Mouse (Mus musculus) intestine, embryonic 14.5 days (tissue): Measurements from ENCODE around the gene Cenpn. TPM values are rescaled to one million over a fixed set of nuclear protein-coding genes. Genes with fewer than 3 reads are reported as not detected.
A peak's percentile ranks its signal among the peaks of the same experiment; 100 is the strongest.

Experiments used
- ATAC-seq: fragments of 200-750 bp; cut with Nextera tagmentation; replicated peaks from 2 replicates; pipeline ENCODE4 v1.8.0; 2017; ENCODE audit warnings: low read depth, moderate number of reproducible peaks, moderate TSS enrichment, moderate library complexity; ENCODE audit not compliant: low FRiP score, low TSS enrichment
- DNase-seq: peaks from one replicate; pipeline ENCODE4 v3.0.0-alpha.2; 2018; ENCODE audit warnings: low spot score
- H3K27ac ChIP-seq: fragments of 300-500 bp; sonication (generic); 2 replicates; pipeline ENCODE4 v1.5.1; 2014; ENCODE audit warnings: low read depth, mild to moderate bottlenecking, control low read depth
- H3K27me3 ChIP-seq: fragments of 300-500 bp; sonication (generic); replicated peaks from 2 replicates; pipeline ENCODE4 v1.6.1; 2014; ENCODE audit warnings: low read length, control low read depth; ENCODE audit not compliant: control insufficient read depth, insufficient read depth
- H3K36me3 ChIP-seq: fragments of 300-500 bp; sonication (generic); 2 replicates; pipeline ENCODE4 v1.6.1; 2014; ENCODE audit warnings: low read length, control low read depth; ENCODE audit not compliant: control insufficient read depth, insufficient read depth
- H3K4me1 ChIP-seq: fragments of 300-500 bp; sonication (generic); replicated peaks from 2 replicates; pipeline ENCODE4 v1.6.1; 2014; ENCODE audit warnings: low read length, control low read depth, mixed read lengths; ENCODE audit not compliant: control insufficient read depth, insufficient read depth
- H3K4me2 ChIP-seq: fragments of 300-500 bp; sonication (generic); 2 replicates; pipeline ENCODE4 v1.6.1; 2014; ENCODE audit warnings: low read length
- H3K4me3 ChIP-seq: fragments of 300-500 bp; sonication (generic); 2 replicates; pipeline ENCODE4 v1.5.1; 2014; ENCODE audit warnings: low read depth, low read length, control low read depth, mixed read lengths
- H3K9ac ChIP-seq: fragments of 300-500 bp; sonication (generic); 2 replicates; pipeline ENCODE4 v1.6.1; 2014; ENCODE audit warnings: mild to moderate bottlenecking, low read length
- H3K9me3 ChIP-seq: fragments of 300-500 bp; sonication (generic); 2 replicates; pipeline ENCODE4 v1.6.1; 2016; ENCODE audit warnings: low read length, control low read depth; ENCODE audit not compliant: control insufficient read depth
- WGBS: fragments of 180-500 bp; shearing (Covaris S2); extraction: QIAGEN DNeasy Blood & Tissue Kit; methylation state at CpG from one replicate; pipeline ENCODE4 v1.1.7; 2014; 5-methylcytosine and 5-hydroxymethylcytosine counted together
- polyA plus RNA-seq: library from polyadenylated mRNA; unstranded; fragments of >200 nt; fragmentation: Nextera tagmentation; extraction: Ambion mirVana; gene quantifications from 2 replicates; pipeline ENCODE4 v1.2.1, GENCODE M21; 2014

The Cenpn gene
- polyA plus RNA-seq, 1 experiment from 2014 or later: 38.4 TPM

DNA sequence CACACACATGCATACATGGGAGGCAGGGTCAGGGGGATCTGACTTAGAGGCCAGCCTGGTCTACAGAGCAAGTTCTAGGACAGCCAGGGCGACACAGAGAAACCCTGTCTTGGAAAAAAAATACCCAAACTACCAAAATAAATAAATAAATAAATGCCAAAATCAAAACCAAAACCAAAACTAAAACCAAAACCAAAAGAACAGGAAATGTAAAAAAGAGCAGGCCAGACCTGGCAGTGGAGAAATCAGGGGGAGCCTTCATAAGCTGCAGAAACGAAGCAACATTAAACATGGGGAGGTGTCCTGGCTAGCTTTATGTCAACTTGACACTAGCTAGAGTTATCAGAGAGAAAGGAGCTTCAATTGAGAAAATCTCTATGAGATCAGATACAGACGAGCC, 29.4 kb upstream of the Cenpn start:
- Histone ChIP-seq H3K9ac (no peak overlapping the region), H3K4me1 (no peaks in the 10 kb centered on the region), H3K27me3 (no peaks in the 10 kb centered on the region), H3K4me3 (no peak overlapping the region), H3K4me2 (no peak overlapping the region), H3K27ac (no peak overlapping the region), H3K36me3 (peaks cover 23% of the 10 kb centered on the region), H3K9me3 (0 out of 2 replicates have a peak, but pooled peaks cover 4% of the 10 kb centered on the region)
- WGBS: 85% methylated on average over 3 of the region's 3 CpGs
- ATAC-seq (no peak), DNase-seq (no peak)

DNA sequence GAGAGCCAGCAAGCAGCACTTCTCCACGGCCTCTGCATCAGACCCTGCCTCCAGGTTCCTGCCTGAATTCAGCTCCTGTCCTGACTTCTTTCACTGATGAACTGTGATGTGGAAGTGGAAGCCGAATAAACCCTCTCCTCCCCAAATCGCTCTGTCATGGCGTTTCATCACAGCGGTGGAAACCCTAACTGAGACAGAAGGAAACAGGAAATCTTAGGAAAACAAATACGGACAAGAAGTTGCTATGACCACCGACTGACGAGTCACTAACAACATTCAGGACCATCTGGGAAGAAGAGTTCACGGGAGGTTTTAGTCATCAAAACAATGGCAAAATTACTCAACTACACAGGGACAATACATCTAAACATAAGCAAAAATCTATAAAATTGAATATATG, 28.9 kb upstream of the Cenpn start:
- no peak overlapping the region for H3K4me3 ChIP-seq
- H3K27ac ChIP-seq: no peak overlapping the region
- DNase-seq: no peak
- no peak overlapping the region for H3K4me2 ChIP-seq
- ATAC-seq: no peak
- no peak overlapping the region for H3K9ac ChIP-seq
- WGBS: 72% methylated on average over 9 of the region's 9 CpGs
- no peaks in the 10 kb centered on the region for H3K27me3 ChIP-seq
- peaks cover 23% of the 10 kb centered on the region for H3K36me3 ChIP-seq
- H3K9me3 ChIP-seq: 0 out of 2 replicates have a peak, but pooled peaks cover 4% of the 10 kb centered on the region
- H3K4me1 ChIP-seq: no peaks in the 10 kb centered on the region

DNA sequence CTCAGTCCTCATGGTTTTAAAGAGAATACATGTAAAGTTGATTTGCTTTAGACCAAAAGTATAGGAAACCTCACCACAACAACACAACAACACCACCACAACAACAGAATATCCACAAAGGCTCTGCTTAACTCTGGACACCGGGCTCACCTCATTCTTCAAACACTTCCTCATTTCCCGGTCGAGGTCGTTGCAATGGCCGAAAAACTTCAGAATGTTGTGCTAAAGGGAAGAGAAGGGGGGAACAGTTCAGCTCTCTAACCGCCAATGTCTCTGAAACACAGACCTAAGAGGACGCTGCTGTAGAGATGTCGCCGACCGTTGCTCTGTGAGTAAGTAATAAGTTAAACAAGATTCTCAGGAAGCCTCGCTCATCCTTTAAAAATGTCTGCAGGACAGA, 27.6 kb upstream of the Cenpn start:
- Histone ChIP-seq H3K27ac (no peak overlapping the region), H3K9ac (no peak overlapping the region), H3K4me2 (no peak overlapping the region), H3K4me1 (no peaks in the 10 kb centered on the region), H3K36me3 (peaks cover 13% of the 10 kb centered on the region), H3K4me3 (no peak overlapping the region), H3K27me3 (no peaks in the 10 kb centered on the region), H3K9me3 (0 out of 2 replicates have a peak, but pooled peaks cover 4% of the 10 kb centered on the region)
- ATAC-seq (no peak), DNase-seq (no peak)
- WGBS: 66% methylated on average over 11 of the region's 11 CpGs

DNA sequence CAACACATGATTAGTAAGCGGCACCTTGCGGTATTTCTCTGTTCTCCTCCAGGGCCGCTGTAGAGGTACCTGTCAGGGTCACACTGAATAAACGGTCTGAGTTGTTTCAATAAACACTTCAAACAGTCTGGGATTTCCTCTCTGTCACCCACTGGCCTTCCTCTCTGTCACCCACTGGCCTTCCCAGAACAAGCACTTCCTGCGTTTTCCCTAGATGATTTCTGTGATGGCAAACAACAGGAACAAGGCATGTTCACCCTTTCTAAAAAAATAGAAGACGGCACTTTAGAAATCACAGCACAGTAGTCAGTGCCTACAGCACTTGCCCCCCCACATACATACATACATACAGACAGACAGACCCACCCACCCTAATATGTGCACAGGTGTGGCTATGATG, 26.0 kb upstream of the Cenpn start:
- Histone ChIP-seq H3K4me3 (no peak overlapping the region), H3K4me1 (no peaks in the 10 kb centered on the region), H3K27me3 (no peaks in the 10 kb centered on the region), H3K4me2 (no peak overlapping the region), H3K9me3 (0 out of 2 replicates have a peak, but pooled peaks cover 4% of the 10 kb centered on the region), H3K9ac (no peak overlapping the region), H3K36me3 (0 out of 2 replicates have a peak, but pooled peaks cover 6% of the 10 kb centered on the region), H3K27ac (no peak overlapping the region)
- DNase-seq: no peak
- 83% methylated on average over 6 of the region's 6 CpGs for WGBS
- no peak for ATAC-seq

DNA sequence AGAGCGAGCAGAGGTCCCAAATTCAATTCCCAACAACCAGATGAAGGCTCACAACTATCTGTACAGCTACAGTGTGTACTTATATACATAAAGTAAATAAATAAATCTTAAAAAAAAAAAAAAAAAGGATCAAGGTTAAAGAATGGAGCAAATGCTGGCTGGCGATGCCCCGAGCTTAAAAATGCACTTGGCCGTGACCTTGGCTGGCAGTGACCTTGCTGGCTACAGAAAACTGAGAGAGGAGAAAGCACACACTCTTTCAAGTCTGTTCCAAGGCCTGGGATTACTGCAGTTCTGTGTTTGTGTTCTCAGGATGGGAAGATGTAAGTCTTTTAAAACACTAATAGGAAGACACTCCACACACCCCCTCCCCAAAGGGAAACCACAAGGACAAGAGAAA, 16.8 kb upstream of the Cenpn start:
- Histone ChIP-seq H3K4me3 (no peak overlapping the region), H3K27ac (no peak overlapping the region), H3K27me3 (no peaks in the 10 kb centered on the region), H3K9ac (no peak overlapping the region), H3K4me2 (no peak overlapping the region), H3K9me3 (no peaks in the 10 kb centered on the region), H3K4me1 (no peaks in the 10 kb centered on the region), H3K36me3 (peaks cover 7% of the 10 kb centered on the region; the same call in 1 of the 2 replicates)
- no peak for ATAC-seq
- no peak for DNase-seq
- 92% methylated on average over 4 of the region's 4 CpGs for WGBS

DNA sequence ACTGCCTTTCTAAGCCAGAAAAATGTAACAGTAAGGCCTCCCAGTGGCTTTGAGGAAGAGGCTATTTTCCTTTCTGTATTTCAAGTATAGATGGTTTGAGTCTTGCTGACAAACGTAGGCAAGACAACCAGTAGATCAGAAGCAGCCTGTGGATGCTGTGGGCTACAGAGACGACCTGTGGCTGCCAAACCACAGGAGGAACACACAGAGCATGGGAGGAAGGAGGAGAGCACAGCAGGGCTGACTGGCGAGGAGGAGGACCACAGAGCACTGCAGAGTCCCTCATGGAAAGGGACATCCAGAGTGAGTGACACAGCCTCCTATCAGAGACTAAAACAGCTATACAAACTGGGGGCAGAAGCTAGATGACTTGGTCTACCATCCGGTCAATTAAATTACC, 16.3 kb upstream of the Cenpn start:
- Histone ChIP-seq H3K4me1 (no peaks in the 10 kb centered on the region), H3K27me3 (no peaks in the 10 kb centered on the region), H3K4me2 (no peak overlapping the region), H3K36me3 (peaks cover 12% of the 10 kb centered on the region; the same call in 1 of the 2 replicates), H3K27ac (no peak overlapping the region), H3K9ac (no peak overlapping the region), H3K4me3 (no peak overlapping the region), H3K9me3 (no peaks in the 10 kb centered on the region)
- 84% methylated on average over 4 of the region's 4 CpGs for WGBS
- no peak for ATAC-seq
- DNase-seq: no peak

DNA sequence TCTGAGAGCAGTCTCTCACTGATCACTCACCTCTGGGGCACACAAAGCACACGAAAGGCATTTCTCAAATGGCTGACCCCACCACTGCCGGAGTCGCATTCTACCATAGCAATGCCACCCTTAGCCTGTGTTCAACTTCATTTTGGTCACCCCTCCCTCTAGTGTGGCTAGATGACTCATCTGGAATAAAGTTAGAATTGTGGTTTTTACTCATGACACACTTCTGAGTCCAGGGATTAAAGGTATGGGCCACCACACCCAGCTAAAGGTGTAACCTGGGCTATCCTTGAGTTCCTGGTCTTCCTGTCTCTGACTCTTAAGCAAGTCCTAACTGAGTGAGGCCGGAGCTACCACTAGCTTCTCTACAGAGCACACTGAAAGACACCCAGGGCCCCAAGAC, 15.7 kb upstream of the Cenpn start:
- DNase-seq (no peak), ATAC-seq (no peak)
- H3K9me3 ChIP-seq: no peaks in the 10 kb centered on the region
- H3K4me1 ChIP-seq: no peaks in the 10 kb centered on the region
- H3K9ac ChIP-seq: no peak overlapping the region
- no peak overlapping the region for H3K4me3 ChIP-seq
- WGBS: 93% methylated on average over 4 of the region's 4 CpGs
- peaks cover 18% of the 10 kb centered on the region; the same call in 1 of the 2 replicates for H3K36me3 ChIP-seq
- H3K4me2 ChIP-seq: no peak overlapping the region
- H3K27ac ChIP-seq: no peak overlapping the region
- no peaks in the 10 kb centered on the region for H3K27me3 ChIP-seq

DNA sequence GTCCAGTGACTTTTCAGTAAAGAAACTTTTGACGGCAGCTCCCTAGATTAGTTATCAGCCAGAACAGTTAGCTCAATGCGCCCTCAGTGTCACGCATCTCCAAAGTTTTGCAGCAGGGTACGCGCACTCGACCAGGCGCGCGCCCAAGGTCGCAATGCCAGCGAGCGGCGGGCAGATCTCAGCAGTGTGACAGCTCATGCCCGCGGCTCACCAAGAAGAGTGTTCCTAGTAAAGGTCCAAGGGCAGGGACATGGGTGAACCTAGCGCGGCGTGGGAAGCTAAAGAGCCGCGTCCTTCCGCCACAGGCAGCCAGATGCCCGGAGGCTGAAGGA, 559 bp upstream of the Cenpn start:
- Histone ChIP-seq H3K9me3 (no peaks in the 10 kb centered on the region), H3K36me3 (peaks cover 13% of the 10 kb centered on the region), H3K4me2 (peak overlapping the region; percentile 71), H3K4me1 (peaks cover 11% of the 10 kb centered on the region; the same call in 1 of the 2 replicates), H3K27ac (peak overlapping the region; percentile 84), H3K4me3 (peak overlapping the region; percentile 83), H3K9ac (peak overlapping the region; percentile 83), H3K27me3 (no peaks in the 10 kb centered on the region)
- no peak for DNase-seq
- under 1% methylated on average over 22 of the region's 22 CpGs for WGBS
- peak; percentile 63 for ATAC-seq

DNA sequence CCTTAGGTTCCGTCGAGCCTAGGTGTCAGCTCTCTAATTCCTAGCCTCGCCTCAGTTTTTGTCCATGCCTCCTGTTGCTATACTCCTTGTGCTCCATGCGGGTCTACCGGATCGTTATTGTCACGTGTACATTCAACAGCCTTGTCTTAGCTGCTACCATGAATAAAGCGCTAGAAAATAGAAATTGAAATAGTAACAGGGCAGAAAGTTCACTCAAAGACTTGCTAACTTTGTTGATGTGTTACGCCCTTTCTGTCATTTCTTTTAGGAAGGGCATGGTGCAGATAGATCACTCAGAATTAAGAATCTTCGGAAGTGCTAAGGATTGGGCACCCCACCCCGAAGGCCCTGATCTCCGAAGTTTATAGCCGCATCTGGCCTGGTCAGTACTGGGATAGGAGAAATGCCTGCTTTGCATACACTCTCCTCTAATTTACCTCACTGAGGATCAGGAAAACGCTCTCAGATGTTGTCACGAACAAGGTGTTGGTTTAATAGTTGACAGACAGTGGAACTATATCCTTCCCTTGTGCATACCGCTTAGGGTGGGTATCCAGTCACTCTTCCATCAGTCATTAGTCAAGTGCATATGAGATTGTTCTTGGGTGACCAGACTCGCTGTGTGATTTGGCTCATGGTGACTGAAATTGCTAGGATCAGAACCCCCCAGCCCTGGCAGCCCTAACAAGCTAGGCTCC, 679 bp downstream of the Cenpn start:
- H3K4me1 ChIP-seq: peaks cover 11% of the 10 kb centered on the region; the same call in 1 of the 2 replicates
- H3K4me3 ChIP-seq: peak overlapping the region; percentile 83
- ATAC-seq (no peak), DNase-seq (no peak)
- H3K4me2 ChIP-seq: peak overlapping the region; percentile 71
- H3K9me3 ChIP-seq: no peaks in the 10 kb centered on the region
- H3K9ac ChIP-seq: peak overlapping the region; percentile 83
- H3K27ac ChIP-seq: peak overlapping the region; percentile 84; the same call in 1 of the 2 replicates
- peaks cover 25% of the 10 kb centered on the region for H3K36me3 ChIP-seq
- H3K27me3 ChIP-seq: no peaks in the 10 kb centered on the region
- WGBS: 28% methylated on average over 17 of the region's 17 CpGs
